Mouse (Mus musculus) liver, adult 2 months (tissue): ENCODE data around the gene Zmynd8.

Experiments
- CTCF ChIP-seq: fragments of 200-500 bp; IDR thresholded peaks from 2 replicates; pipeline ENCODE4 v1.5.1; 2011; ENCODE audit warnings: low read depth, low read length, control low read depth
- POLR2A ChIP-seq: fragments of 200-500 bp; IDR thresholded peaks from 2 replicates; pipeline ENCODE4 v1.6.1; 2011; ENCODE audit warnings: low read length, control low read depth; ENCODE audit not compliant: insufficient read depth; ENCODE audit errors: extremely low read depth

DNA sequence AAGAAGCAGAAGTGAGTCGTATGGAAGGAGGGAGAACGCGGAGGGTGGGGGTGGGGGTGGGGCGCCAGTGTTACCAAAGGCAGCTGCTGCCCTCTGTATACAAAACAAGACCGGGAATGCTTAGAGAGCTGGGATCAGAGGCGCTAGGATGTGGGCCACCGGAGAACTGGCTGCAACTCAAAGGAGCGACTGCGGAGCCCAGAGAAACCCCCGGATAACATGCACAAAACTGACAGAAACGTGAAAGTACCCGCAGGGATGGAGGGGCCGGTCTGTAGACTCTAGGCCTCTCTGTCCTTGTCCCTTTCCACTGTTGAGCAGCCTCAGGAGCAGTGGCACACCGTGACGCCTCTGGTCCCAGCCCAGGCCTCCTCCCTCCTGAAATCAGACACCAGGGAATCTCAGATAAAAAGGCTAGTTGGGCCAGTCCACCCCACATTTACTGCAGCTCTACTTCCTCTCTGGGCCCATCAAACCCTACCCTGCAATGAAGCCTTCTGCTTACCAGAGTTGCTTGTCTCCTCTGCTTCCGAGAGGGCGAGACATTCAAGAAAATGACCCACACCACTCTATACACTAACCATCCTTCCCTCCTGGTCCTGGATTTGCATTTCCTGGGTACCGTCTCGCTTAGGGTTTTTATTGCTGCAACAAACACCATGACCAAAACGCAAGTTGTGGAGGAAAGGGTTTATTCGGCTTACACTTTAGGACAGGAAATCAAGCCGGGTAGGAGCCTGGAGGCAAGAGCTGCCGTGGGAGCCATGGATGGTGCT lies 1.7 kb upstream of the Zmynd8 start:
- TF ChIP-seq CTCF (0 out of 2 replicates have a peak, but pooled peaks have one; percentile 11), POLR2A (no peak)
